Mouse (Mus musculus): ENCODE results near the gene Srpk2. TPM values are rescaled to one million over a fixed set of nuclear protein-coding genes. Genes with fewer than 3 reads are reported as not detected.
"Not testable (repeated sequence)": the region's sequence is repeated elsewhere in the genome, so short reads cannot be mapped to it uniquely, and the experiment has no call there.

Srpk2 gene
- polyA plus RNA-seq, 1 experiment from 2014 or later = 45.2 TPM

DNA sequence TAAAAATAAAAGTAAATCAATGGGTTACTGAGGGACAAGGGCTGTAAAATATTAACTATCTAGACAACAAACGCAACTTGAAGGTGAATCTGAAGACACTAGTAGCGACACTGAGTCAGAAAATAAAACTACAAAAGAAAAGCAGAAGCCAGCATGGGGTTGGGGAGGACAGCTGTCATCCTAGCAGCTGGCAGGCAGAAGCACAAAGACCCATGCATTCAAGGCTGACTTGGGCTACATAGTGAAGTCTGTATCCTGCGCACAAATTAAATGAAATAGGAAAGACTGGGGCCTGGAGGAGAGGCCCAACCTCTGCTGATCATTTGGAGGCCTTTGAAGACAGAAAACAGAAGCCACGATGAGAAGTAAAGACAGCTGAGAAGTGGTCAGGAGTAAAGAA lies 106.6 kb downstream of the Srpk2 start:
- Histone ChIP-seq H3K9me3 (replicated peaks) (no peaks in the 10 kb centered on the region; the same call in 1 of the 2 replicates), H3K27me3 (no peaks in the 10 kb centered on the region)

DNA sequence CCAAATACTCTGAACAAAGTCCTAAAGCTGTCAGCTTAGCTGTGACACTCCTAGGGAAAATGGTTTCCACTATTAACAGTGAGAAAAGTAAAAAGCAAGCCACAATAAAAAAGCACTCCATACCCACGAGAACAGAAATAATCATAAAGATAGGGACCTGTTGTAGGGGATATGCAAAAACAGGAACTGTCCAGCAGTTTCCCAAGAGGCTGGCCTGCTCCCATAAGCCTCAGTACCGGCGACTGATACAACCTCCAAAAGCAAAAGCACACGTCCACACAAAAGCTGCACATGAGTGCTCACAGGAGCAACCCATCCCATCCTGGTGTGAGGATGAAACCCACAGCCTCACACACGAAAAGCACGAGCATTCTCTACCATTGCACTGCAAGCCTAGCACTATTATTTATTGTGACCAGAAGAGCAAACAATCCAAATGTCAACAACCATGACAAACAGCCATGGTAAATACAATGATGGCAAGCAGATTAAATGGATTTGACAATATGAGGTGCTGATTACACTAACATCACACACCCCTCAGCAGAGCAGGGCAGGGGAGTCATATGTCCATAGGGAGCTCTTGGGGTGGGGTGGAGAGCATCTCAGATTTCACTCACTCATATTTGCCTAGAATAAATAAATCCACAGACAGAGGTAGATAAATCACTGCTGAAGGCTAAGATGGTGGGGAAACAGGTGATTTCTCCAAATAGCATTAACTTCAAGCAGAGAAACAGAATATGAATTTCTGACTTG lies 107.9 kb downstream of the Srpk2 start:
- peaks cover 15% of the 10 kb centered on the region for H3K36me3 ChIP-seq
- peaks cover 8% of the 10 kb centered on the region for H3K4me1 ChIP-seq
- H3K27ac ChIP-seq = no peak overlapping the region
- WGBS = 45% methylated on average over 6 of the region's 6 CpGs
- no peak overlapping the region for H3K4me2 ChIP-seq
- H3K9ac ChIP-seq = no peak overlapping the region
- ATAC-seq (replicated peaks; ENCODE audit: low FRiP score) = no peak
- no peaks in the 10 kb centered on the region; the same call in 1 of the 2 replicates for H3K9me3 ChIP-seq (replicated peaks)
- H3K27me3 ChIP-seq = no peaks in the 10 kb centered on the region
- H3K4me3 ChIP-seq (replicated peaks) = no peak overlapping the region

More for the DNA sequence above, 106.6 kb downstream of the Srpk2 start:
- H3K4me3 ChIP-seq (replicated peaks) = no peak overlapping the region
- no peak overlapping the region for H3K9ac ChIP-seq
- WGBS = 73% methylated on average over 4 of the region's 4 CpGs
- H3K4me1 ChIP-seq = peaks cover 8% of the 10 kb centered on the region
- H3K4me2 ChIP-seq = no peak overlapping the region
- peaks cover 15% of the 10 kb centered on the region for H3K36me3 ChIP-seq
- H3K27ac ChIP-seq = no peak overlapping the region
- ATAC-seq (replicated peaks; ENCODE audit: low FRiP score) = no peak

DNA sequence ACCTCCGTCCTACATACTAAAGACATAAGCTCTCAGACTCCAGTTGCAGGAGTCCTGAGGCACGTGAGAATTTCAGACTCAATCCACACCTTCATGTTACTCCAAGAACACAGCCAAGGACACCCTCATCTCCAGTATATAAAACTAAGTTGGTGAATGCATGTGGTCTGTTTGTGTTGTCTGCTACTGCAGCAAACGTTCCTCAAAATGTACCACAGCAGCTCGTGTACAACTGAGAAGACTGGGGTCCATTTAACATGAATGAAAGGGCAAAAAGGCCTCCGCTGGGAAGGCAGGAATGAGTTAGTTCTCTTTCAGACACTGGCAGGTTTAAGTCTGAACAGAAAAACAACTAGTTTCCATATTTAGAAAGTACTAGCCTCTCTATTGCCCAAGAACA lies 110.5 kb downstream of the Srpk2 start:
- WGBS = 94% methylated on average over 5 of the region's 5 CpGs
- Histone ChIP-seq H3K36me3 (peaks cover 15% of the 10 kb centered on the region), H3K4me3 (replicated peaks) (no peak overlapping the region), H3K27ac (no peak overlapping the region), H3K4me2 (no peak overlapping the region), H3K9me3 (replicated peaks) (no peaks in the 10 kb centered on the region; the same call in 1 of the 2 replicates), H3K27me3 (no peaks in the 10 kb centered on the region), H3K4me1 (peaks cover 8% of the 10 kb centered on the region), H3K9ac (no peak overlapping the region)
- no peak for ATAC-seq (replicated peaks; ENCODE audit: low FRiP score)

DNA sequence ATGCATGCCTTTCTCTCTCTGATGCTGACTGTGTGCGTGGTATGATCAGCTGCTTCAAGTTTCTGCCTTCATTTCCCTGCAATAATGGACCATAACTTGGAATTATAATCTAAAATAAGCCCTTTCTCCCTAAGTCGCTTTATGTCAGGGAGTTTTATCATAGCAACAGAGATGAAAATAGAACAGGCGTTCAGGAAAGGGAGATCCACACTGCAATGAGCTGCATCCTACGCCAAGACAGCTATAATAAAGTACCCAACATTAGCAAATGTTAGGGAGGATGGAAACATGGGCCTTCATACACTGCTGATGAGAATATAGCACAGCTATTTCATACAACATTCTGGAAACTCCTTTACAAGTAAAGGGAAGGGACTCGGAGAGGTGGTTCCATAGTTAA lies 116.2 kb downstream of the Srpk2 start:
- H3K4me2 ChIP-seq = no peak overlapping the region
- WGBS = 94% methylated on average over 5 of the region's 5 CpGs

DNA sequence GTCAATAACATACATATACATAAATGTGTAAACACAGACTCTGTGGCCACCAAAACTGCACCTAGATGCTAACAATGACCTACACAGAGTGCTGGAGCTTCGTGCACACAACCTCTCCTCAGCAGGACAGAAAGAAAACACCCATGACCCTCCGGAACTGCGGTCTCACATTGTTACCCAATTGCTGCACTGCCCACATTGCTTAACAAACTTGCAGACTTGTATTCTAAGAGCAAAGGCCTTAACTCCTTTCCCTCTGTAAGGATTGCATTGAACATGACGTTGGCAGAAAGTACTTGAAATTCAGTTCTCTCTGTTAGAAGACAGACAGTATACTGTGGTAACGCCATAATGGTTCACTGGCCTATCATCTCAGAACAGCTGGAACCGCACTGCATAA lies 118.0 kb downstream of the Srpk2 start:
- no peak overlapping the region for H3K4me3 ChIP-seq (replicated peaks)
- H3K4me2 ChIP-seq = no peak overlapping the region
- H3K27ac ChIP-seq = no peak overlapping the region
- H3K4me1 ChIP-seq = no peaks in the 10 kb centered on the region
- peaks cover 22% of the 10 kb centered on the region; the same call in 1 of the 2 replicates for H3K36me3 ChIP-seq
- no peaks in the 10 kb centered on the region for H3K9me3 ChIP-seq (replicated peaks)
- no peaks in the 10 kb centered on the region for H3K27me3 ChIP-seq
- no peak overlapping the region for H3K9ac ChIP-seq
- WGBS = 87% methylated on average over 6 of the region's 6 CpGs
- no peak for ATAC-seq (replicated peaks; ENCODE audit: low FRiP score)

More for the DNA sequence above, 116.2 kb downstream of the Srpk2 start:
- no peaks in the 10 kb centered on the region for H3K9me3 ChIP-seq (replicated peaks)
- H3K4me1 ChIP-seq = no peaks in the 10 kb centered on the region
- no peak overlapping the region for H3K4me3 ChIP-seq (replicated peaks)
- no peak overlapping the region for H3K9ac ChIP-seq
- no peak for ATAC-seq (replicated peaks; ENCODE audit: low FRiP score)
- peaks cover 18% of the 10 kb centered on the region; the same call in 1 of the 2 replicates for H3K36me3 ChIP-seq
- no peak overlapping the region for H3K27ac ChIP-seq
- no peaks in the 10 kb centered on the region for H3K27me3 ChIP-seq

DNA sequence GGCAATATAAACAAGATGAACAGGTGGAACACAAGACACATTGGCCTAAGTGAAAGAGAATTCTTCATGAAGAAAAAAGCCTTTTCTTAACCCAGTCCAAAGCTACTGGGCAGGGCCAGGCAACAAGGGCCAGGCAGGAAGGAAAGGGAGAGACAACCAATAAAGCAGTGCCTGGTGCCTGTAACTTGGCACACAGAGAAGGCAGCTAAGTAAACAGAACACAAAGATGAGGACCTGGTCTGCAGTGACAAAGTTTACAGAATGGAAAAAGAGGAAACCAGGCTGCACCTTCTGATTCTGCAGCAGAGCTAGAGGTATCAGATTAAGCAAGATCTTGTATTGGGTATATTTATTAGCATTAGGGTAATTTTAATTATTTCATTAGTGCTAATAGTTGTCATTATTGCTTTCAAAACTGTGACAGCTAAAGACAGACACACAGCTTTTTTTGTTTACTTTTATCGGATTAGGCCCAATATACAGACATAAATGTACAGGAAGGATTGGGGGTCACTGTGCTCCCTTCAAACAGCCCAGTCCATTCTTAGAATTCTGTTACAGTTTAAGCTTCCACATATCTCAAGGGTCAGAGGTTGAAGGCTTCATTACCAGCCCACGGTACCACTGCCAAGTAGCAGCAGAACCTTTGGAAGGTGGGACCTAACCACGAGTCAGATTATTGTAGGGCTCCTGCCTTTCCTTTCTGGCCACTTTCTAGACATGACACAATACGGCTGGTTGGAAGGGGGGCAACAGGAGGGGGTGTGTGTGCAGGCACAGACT lies 121.9 kb downstream of the Srpk2 start:
- Histone ChIP-seq H3K4me1 (no peaks in the 10 kb centered on the region), H3K4me3 (replicated peaks) (no peak overlapping the region), H3K27me3 (no peaks in the 10 kb centered on the region), H3K9ac (no peak overlapping the region), H3K4me2 (no peak overlapping the region), H3K27ac (no peak overlapping the region), H3K36me3 (peaks cover 26% of the 10 kb centered on the region; the same call in 1 of the 2 replicates), H3K9me3 (replicated peaks) (no peaks in the 10 kb centered on the region)
- no peak for ATAC-seq (replicated peaks; ENCODE audit: low FRiP score)
- WGBS = 74% methylated on average over 4 of the region's 4 CpGs

DNA sequence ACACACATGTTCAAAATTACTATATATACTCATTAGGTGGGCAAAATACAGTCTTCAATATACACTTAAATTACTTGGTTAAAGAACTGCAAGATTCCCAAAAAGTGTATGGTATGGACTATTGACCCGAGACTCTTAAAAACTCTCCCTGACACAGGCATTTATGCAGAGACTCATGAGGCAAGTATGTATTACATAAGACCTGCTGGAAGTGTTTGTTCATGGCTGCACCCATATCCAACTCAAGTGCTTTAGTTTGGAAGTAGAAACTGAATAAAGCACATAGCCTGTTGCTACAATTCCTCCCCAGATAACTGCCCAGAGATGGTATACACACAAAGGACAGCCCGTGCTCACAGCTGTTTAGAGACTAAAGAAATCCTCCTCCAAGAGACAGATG lies 123.2 kb downstream of the Srpk2 start:
- no peaks in the 10 kb centered on the region for H3K9me3 ChIP-seq (replicated peaks)
- no peak overlapping the region for H3K4me3 ChIP-seq (replicated peaks)
- H3K4me1 ChIP-seq = peaks cover 4% of the 10 kb centered on the region; the same call in 1 of the 2 replicates
- peaks cover 26% of the 10 kb centered on the region; the same call in 1 of the 2 replicates for H3K36me3 ChIP-seq
- no peak overlapping the region for H3K27ac ChIP-seq
- no peaks in the 10 kb centered on the region for H3K27me3 ChIP-seq
- no peak overlapping the region for H3K4me2 ChIP-seq
- ATAC-seq (replicated peaks; ENCODE audit: low FRiP score) = no peak
- no peak overlapping the region for H3K9ac ChIP-seq
- 88% methylated on average over 2 of the region's 2 CpGs for WGBS

DNA sequence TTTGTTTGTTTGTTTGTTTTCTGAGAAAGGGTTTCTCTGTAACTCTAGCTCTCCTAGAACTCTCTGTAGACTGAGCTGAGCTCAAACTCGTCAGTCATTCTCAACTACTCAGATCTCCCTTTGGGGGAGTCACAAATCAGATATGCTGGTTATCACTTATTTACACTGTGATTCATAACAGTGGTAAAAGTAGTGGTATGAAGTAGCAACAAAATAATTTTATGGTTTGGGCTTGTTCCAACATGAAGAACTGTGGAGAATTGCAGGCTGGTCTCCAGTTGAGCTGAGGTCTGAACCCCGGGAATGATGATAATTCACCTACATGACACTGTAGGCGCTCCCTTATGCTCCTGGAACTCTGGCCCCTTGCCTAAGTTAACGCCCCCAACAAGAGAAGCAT lies 124.2 kb downstream of the Srpk2 start:
- H3K4me1 ChIP-seq = peaks cover 7% of the 10 kb centered on the region; the same call in 1 of the 2 replicates
- H3K27me3 ChIP-seq = no peaks in the 10 kb centered on the region
- H3K27ac ChIP-seq = no peak overlapping the region
- 75% methylated on average over 4 of the region's 4 CpGs for WGBS
- no peak overlapping the region for H3K9ac ChIP-seq
- peaks cover 28% of the 10 kb centered on the region; the same call in 1 of the 2 replicates for H3K36me3 ChIP-seq
- H3K9me3 ChIP-seq (replicated peaks) = no peaks in the 10 kb centered on the region
- no peak for ATAC-seq (replicated peaks; ENCODE audit: low FRiP score)
- H3K4me2 ChIP-seq = no peak overlapping the region
- no peak overlapping the region for H3K4me3 ChIP-seq (replicated peaks)

DNA sequence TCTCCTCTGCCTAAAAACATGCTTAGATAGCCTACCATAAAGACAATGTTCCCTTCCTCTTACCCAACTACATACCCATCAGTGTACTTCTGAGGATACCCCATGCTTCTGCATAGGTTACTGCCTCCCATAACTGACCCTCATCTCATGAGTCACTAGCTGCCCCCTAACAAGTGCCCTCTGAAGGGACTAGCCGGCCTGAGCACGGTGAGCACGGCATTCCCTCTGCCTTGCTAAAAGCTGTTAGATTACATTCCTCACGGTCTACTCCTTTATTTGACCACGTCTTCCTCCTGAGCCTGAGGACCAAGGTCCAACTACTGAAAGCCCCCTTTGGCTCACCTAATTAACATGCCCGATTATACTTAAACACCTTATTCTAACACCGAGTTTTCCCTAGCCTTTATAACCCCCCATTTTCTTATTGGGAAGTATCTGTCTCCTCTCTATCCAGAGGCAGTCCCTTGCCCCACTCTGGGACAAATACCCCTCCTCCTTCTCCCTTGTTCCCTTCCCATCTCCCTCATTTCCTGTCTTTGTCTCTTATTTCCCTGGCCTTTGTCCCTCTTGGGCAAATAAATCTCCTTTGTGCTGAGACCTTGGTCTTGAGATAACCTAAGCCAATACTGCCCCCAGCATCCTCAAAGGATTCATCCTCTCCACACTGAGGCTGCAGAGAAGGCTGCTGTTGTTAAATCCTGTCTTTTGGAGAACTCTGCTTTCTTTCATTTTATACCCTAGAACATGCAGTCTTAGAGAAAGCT lies 128.2 kb downstream of the Srpk2 start:
- 60% methylated on average over 7 of the region's 7 CpGs for WGBS
- H3K4me3 ChIP-seq (replicated peaks) = no peak overlapping the region
- H3K9ac ChIP-seq = no peak overlapping the region
- H3K36me3 ChIP-seq = peaks cover 12% of the 10 kb centered on the region; the same call in 1 of the 2 replicates
- H3K27ac ChIP-seq = no peak overlapping the region
- no peak for ATAC-seq (replicated peaks; ENCODE audit: low FRiP score)
- no peaks in the 10 kb centered on the region for H3K9me3 ChIP-seq (replicated peaks)
- no peaks in the 10 kb centered on the region for H3K27me3 ChIP-seq
- H3K4me1 ChIP-seq = peaks cover 9% of the 10 kb centered on the region; the same call in 1 of the 2 replicates
- H3K4me2 ChIP-seq = no peak overlapping the region

DNA sequence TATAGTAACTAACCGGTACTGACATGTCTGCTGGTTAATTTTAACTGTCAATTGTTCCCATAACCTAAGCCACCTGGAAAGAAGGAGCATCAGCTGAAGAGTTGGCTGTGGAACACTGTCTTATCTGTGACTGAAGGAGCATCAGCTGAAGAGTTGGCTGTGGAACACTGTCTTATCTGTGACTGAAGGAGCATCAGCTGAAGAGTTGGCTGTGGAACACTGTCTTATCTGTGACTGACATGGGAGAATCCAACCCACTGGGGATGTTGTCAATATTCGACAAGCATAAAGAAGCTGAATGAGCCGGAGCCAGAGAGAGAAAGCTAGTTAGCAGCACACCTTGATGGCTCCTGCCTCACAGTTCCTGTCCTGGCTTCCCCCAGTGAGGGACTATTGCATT lies 131.1 kb downstream of the Srpk2 start:
- 77% methylated on average over 3 of the region's 3 CpGs for WGBS
- ATAC-seq (replicated peaks; ENCODE audit: low FRiP score) = not testable (repeated sequence)

DNA sequence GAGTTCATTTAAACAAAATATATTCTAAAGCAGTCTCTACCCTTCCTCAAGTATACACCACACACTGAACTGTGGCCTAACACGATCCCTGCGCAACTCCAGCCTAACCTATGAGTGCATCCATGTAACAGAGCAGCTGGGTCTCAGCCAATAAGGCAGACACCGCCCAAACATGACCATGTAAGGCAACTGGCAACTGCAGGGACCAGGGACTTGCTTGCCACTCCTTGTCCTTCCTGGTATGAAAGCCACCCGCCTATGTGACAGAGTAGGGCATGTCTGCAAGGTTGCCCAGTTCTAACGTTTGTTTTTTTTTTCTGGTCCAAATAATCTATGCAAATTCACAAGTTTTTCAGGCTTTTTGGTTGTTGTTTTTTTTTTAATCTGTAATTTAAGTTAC lies 132.7 kb downstream of the Srpk2 start:
- peaks cover 12% of the 10 kb centered on the region; the same call in 1 of the 2 replicates for H3K36me3 ChIP-seq
- no peaks in the 10 kb centered on the region for H3K9me3 ChIP-seq (replicated peaks)
- H3K4me2 ChIP-seq = no peak overlapping the region
- H3K27ac ChIP-seq = no peak overlapping the region
- no peaks in the 10 kb centered on the region for H3K27me3 ChIP-seq
- no peak overlapping the region for H3K9ac ChIP-seq
- peaks cover 9% of the 10 kb centered on the region; the same call in 1 of the 2 replicates for H3K4me1 ChIP-seq
- no peak for ATAC-seq (replicated peaks; ENCODE audit: low FRiP score)
- 85% methylated on average over 5 of the region's 5 CpGs for WGBS
- no peak overlapping the region for H3K4me3 ChIP-seq (replicated peaks)

More for the DNA sequence above, 131.1 kb downstream of the Srpk2 start:
- H3K9ac ChIP-seq; H3K9me3 ChIP-seq (replicated peaks); H3K4me1 ChIP-seq; H3K4me3 ChIP-seq (replicated peaks); H3K27me3 ChIP-seq; H3K4me2 ChIP-seq; H3K36me3 ChIP-seq: not testable (repeated sequence)
- H3K27ac ChIP-seq = 0 out of 2 replicates have a peak overlapping the region, but pooled peaks have one; percentile 18
